Mouse (Mus musculus): ENCODE measurements around the gene Erap1.

GRCm38 (mm10) chr13:74632857-74633256 lies 6.5 kb upstream of the Erap1 start:
- TF ChIP-seq CTCF (IDR thresholded peaks at IDR 0.05; ENCODE audit: low read depth) (no peak), EP300 (IDR thresholded peaks at IDR 0.05; ENCODE audit: low read depth) (no peak)

Measured in liver, postnatal 0 days (tissue).